Mouse (Mus musculus) adrenal gland, postnatal 4 days (tissue): ENCODE results near the gene Wipf2. TPM values are rescaled to one million over a fixed set of nuclear protein-coding genes. Genes with fewer than 3 reads are reported as not detected.
"Not testable (repeated sequence)": the region's sequence is repeated elsewhere in the genome, so short reads cannot be mapped to it uniquely, and the experiment has no call there.

ENCODE experiments used
- DNase-seq, 2 experiments: peaks; one replicate each; pipeline ENCODE4 v3.0.0; 2021 to 2022; ENCODE audit warnings: low spot score in 2 of 2, mixed read lengths in 2 of 2
- total RNA-seq, 2 experiments: library from RNA; stranded (reverse); gene quantifications; 2 replicates each; pipeline ENCODE4 v1.2.3; 2021

The Wipf2 gene
- total RNA-seq, 2 experiments from 2014 or later = 18.4 to 19.7 TPM

GRCm38 (mm10) chr11:98929503-98929902 lies 66.1 kb downstream of the Wipf2 start:
- no peak for DNase-seq

GRCm38 (mm10) chr11:98930127-98930601 lies 66.7 kb downstream of the Wipf2 start:
- no peak for DNase-seq

GRCm38 (mm10) chr11:98930773-98931512 lies 67.5 kb downstream of the Wipf2 start:
- DNase-seq = no peak

GRCm38 (mm10) chr11:98931513-98932292 lies 68.3 kb downstream of the Wipf2 start:
- no peak for DNase-seq

- DNase-seq = no peak
These were observed 69.1 kb downstream of the Wipf2 start for GRCm38 (mm10) chr11:98932293-98933091.

GRCm38 (mm10) chr11:98933151-98933550 lies 69.7 kb downstream of the Wipf2 start:
- DNase-seq = peak; percentile 75 to 80

GRCm38 (mm10) chr11:98933847-98934246 lies 70.4 kb downstream of the Wipf2 start:
- not testable (repeated sequence) for DNase-seq

GRCm38 (mm10) chr11:98934367-98934766 lies 70.9 kb downstream of the Wipf2 start:
- no peak for DNase-seq

- DNase-seq = no peak
These were observed 71.7 kb downstream of the Wipf2 start for GRCm38 (mm10) chr11:98935123-98935522.

GRCm38 (mm10) chr11:98936170-98936569 lies 72.7 kb downstream of the Wipf2 start:
- no peak for DNase-seq

GRCm38 (mm10) chr11:98936606-98937409 lies 73.4 kb downstream of the Wipf2 start:
- DNase-seq = no peak

GRCm38 (mm10) chr11:98937410-98937913 lies 74.0 kb downstream of the Wipf2 start:
- DNase-seq = peak; percentile 71 to 81

GRCm38 (mm10) chr11:98937914-98938694 lies 74.7 kb downstream of the Wipf2 start:
- DNase-seq = no peak

- no peak for DNase-seq
These were observed 75.3 kb downstream of the Wipf2 start for GRCm38 (mm10) chr11:98938701-98939083.

- DNase-seq = no peak
These were observed 75.9 kb downstream of the Wipf2 start for GRCm38 (mm10) chr11:98939084-98939952.

GRCm38 (mm10) chr11:98939953-98940641 lies 76.7 kb downstream of the Wipf2 start:
- DNase-seq = no peak

- DNase-seq = no peak
These were observed 77.3 kb downstream of the Wipf2 start for GRCm38 (mm10) chr11:98940776-98941175.

GRCm38 (mm10) chr11:98941341-98941825 lies 77.9 kb downstream of the Wipf2 start:
- no peak for DNase-seq
